Comparison of ENCODE assay signal across 8 mouse cellular contexts in genomic region chr4:140648443-140649206, GRCm38 (mm10). TPM values are rescaled to one million over a fixed set of nuclear protein-coding genes. Genes with fewer than 3 reads are reported as not detected.
DNase-seq lines count a peak whose midpoint lies in the region; ATAC-seq and TF ChIP-seq lines count a peak whose summit lies in the region.

No protein-coding gene starts in this region.

- no peaks in the 10 kb centered on the region for H3K9me3 ChIP-seq in forebrain, embryonic 16.5 days (ENCODE audit: control insufficient read depth, low read length)
- H3K9me3 ChIP-seq in hindbrain, embryonic 16.5 days (ENCODE audit: control insufficient read depth, low read length): no peaks in the 10 kb centered on the region
- H3K9me3 ChIP-seq in lung, postnatal 0 days (ENCODE audit: low read length): no peaks in the 10 kb centered on the region

- 1% methylated on average over 31 of the region's 50 CpGs for WGBS in forebrain, embryonic 16.5 days
- under 1% methylated on average over 24 of the region's 50 CpGs for WGBS in hindbrain, embryonic 16.5 days
- WGBS in lung, postnatal 0 days: 7% methylated on average over 40 of the region's 50 CpGs
- WGBS in small intestine, adult 2 months: 2% methylated on average over 50 of the region's 50 CpGs

- ATAC-seq in forebrain, embryonic 16.5 days: peak; percentile 62
- peak; percentile 76 for ATAC-seq in hindbrain, embryonic 16.5 days
- peak; percentile 88 for ATAC-seq in lung, postnatal 0 days

- H3K36me3 ChIP-seq in forebrain, embryonic 16.5 days (ENCODE audit: control insufficient read depth, insufficient read depth): no peaks in the 10 kb centered on the region
- no peaks in the 10 kb centered on the region for H3K36me3 ChIP-seq in hindbrain, embryonic 16.5 days (ENCODE audit: control insufficient read depth, insufficient read depth, low read length)
- no peaks in the 10 kb centered on the region for H3K36me3 ChIP-seq in lung, postnatal 0 days (ENCODE audit: insufficient read depth, low read length)
- no peaks in the 10 kb centered on the region for H3K36me3 ChIP-seq in small intestine, adult 2 months (ENCODE audit: control insufficient read depth, insufficient read depth, low read length)

- H3K4me2 ChIP-seq in forebrain, embryonic 16.5 days (ENCODE audit: low read length): peak overlapping the region; percentile 68
- peak overlapping the region; percentile 75 for H3K4me2 ChIP-seq in hindbrain, embryonic 16.5 days (ENCODE audit: low read length)
- H3K4me2 ChIP-seq in lung, postnatal 0 days (replicated peaks; ENCODE audit: low read depth, low read length): peak overlapping the region; percentile 89

- no peak for TF ChIP-seq EP300 in lung, postnatal 0 days (IDR thresholded peaks at IDR 0.05)

- peak overlapping the region; percentile 78 for H3K4me3 ChIP-seq in forebrain, embryonic 16.5 days (replicated peaks; ENCODE audit: low read length)
- peak overlapping the region; percentile 78 for H3K4me3 ChIP-seq in hindbrain, embryonic 16.5 days (ENCODE audit: low read length)
- peak overlapping the region; percentile 62 for H3K4me3 ChIP-seq in lung, postnatal 0 days (ENCODE audit: low read depth, low read length)
- H3K4me3 ChIP-seq in small intestine, adult 2 months (ENCODE audit: low read depth, low read length): peak overlapping the region; percentile 69

- peaks cover 48% of the 10 kb centered on the region for H3K4me1 ChIP-seq in forebrain, embryonic 16.5 days (replicated peaks; ENCODE audit: control insufficient read depth, insufficient read depth, low read length)
- H3K4me1 ChIP-seq in hindbrain, embryonic 16.5 days (ENCODE audit: control insufficient read depth, insufficient read depth, low read depth, low read length): peaks cover 41% of the 10 kb centered on the region
- H3K4me1 ChIP-seq in lung, postnatal 0 days (ENCODE audit: insufficient read depth, low read depth, low read length): 0 out of 2 replicates have a peak, but pooled peaks cover 5% of the 10 kb centered on the region
- peaks cover 8% of the 10 kb centered on the region for H3K4me1 ChIP-seq in small intestine, adult 2 months (ENCODE audit: control insufficient read depth, insufficient read depth, insufficient read length, low read length)

- H3K9ac ChIP-seq in forebrain, embryonic 16.5 days (replicated peaks; ENCODE audit: low read depth, low read length): peak overlapping the region; percentile 97
- peak overlapping the region; percentile 98 for H3K9ac ChIP-seq in hindbrain, embryonic 16.5 days (ENCODE audit: low read depth, low read length)
- peak overlapping the region; percentile 64 for H3K9ac ChIP-seq in lung, postnatal 0 days (replicated peaks; ENCODE audit: low read depth)

- no peak for TF ChIP-seq CTCF in lung, postnatal 0 days (IDR thresholded peaks at IDR 0.05)
- no peak for TF ChIP-seq CTCF in small intestine, adult 2 months (IDR thresholded peaks at IDR 0.05; ENCODE audit: extremely low read depth, insufficient read length, insufficient replicate concordance, low read depth, low read length)

- H3K27ac ChIP-seq in forebrain, embryonic 16.5 days (ENCODE audit: low read length): peak overlapping the region; percentile 89
- H3K27ac ChIP-seq in hindbrain, embryonic 16.5 days (ENCODE audit: low read depth, low read length): peak overlapping the region; percentile 98
- peak overlapping the region; percentile 69 for H3K27ac ChIP-seq in lung, postnatal 0 days (ENCODE audit: low read length)
- peak overlapping the region; percentile 49 for H3K27ac ChIP-seq in small intestine, adult 2 months (ENCODE audit: insufficient read depth, low read depth, low read length)

- DNase-seq in ovary, postnatal 10 days (ENCODE audit: low spot score): peak; percentile 50
- no peak for DNase-seq in ovary, postnatal 14 days (ENCODE audit: low spot score)
- DNase-seq in cerebellum, adult 11-12 months: peak; percentile 76
- DNase-seq in lung, postnatal 0 days (ENCODE audit: low spot score): peak; percentile 57
- DNase-seq in urinary bladder, postnatal 36 days (ENCODE audit: low spot score in 2 of 2): no peak

- no peaks in the 10 kb centered on the region for H3K27me3 ChIP-seq in forebrain, embryonic 16.5 days (replicated peaks; ENCODE audit: control insufficient read depth, insufficient read depth, low read length)
- H3K27me3 ChIP-seq in hindbrain, embryonic 16.5 days (replicated peaks; ENCODE audit: control insufficient read depth, insufficient read depth, low read length): no peaks in the 10 kb centered on the region
- H3K27me3 ChIP-seq in lung, postnatal 0 days (replicated peaks; ENCODE audit: insufficient read depth, low read length): no peaks in the 10 kb centered on the region
- H3K27me3 ChIP-seq in small intestine, adult 2 months (ENCODE audit: control insufficient read depth, insufficient read depth, low read length): peaks cover 29% of the 10 kb centered on the region

- no peak for TF ChIP-seq POLR2A in small intestine, adult 2 months (IDR thresholded peaks at IDR 0.05; ENCODE audit: low read depth, low read length)

RNA-seq across cellular contexts. Expression of gene Arhgef10l, which starts 17.2 kb away (rescaled TPM):
- polyA plus RNA-seq in forebrain, embryonic 16.5 days (2015; fragmentation: Nextera tagmentation; extraction: Ambion mirVana): 20.5 and 23.0 TPM in 2 replicates
- polyA plus RNA-seq in hindbrain, embryonic 16.5 days (2015; fragmentation: Nextera tagmentation; extraction: Ambion mirVana): 20.7 and 24.5 TPM in 2 replicates
- polyA plus RNA-seq in lung, postnatal 0 days (2015; fragmentation: Nextera tagmentation; extraction: Ambion mirVana): 9.3 and 9.5 TPM in 2 replicates
- 10.4 and 14.2 TPM in 2 replicates for polyA plus RNA-seq in small intestine, adult 2 months (2012; rRNA removed)

RNA-seq across cellular contexts. Expression of gene Rcc2, which starts 51.7 kb away (rescaled TPM):
- 19.1 and 20.1 TPM in 2 replicates for polyA plus RNA-seq in forebrain, embryonic 16.5 days (2015; fragmentation: Nextera tagmentation; extraction: Ambion mirVana)
- polyA plus RNA-seq in hindbrain, embryonic 16.5 days (2015; fragmentation: Nextera tagmentation; extraction: Ambion mirVana): 7.7 and 9.5 TPM in 2 replicates
- 17.0 and 21.1 TPM in 2 replicates for polyA plus RNA-seq in lung, postnatal 0 days (2015; fragmentation: Nextera tagmentation; extraction: Ambion mirVana)
- polyA plus RNA-seq in small intestine, adult 2 months (2012; rRNA removed): 23.1 and 42.9 TPM in 2 replicates

Comparison
In these comparisons a context has a peak if more than half of its experiments do, and no peak if none do; other contexts are left out.
1. DNase-seq: peak in ovary, postnatal 10 days (single experiment), cerebellum, adult 11-12 months (single experiment) and lung, postnatal 0 days (single experiment); none in ovary, postnatal 14 days (single experiment) and urinary bladder, postnatal 36 days (0 of 2).
2. Peak in every context shown above with its lines, with median percentiles within 50 percentile points of each other: ATAC-seq, H3K27ac ChIP-seq, H3K4me2 ChIP-seq, H3K4me3 ChIP-seq and H3K9ac ChIP-seq.